Mouse (Mus musculus) bone marrow macrophage, adult 2 months (primary cell): Measurements from ENCODE around the gene Apeh. TPM values are rescaled to one million over a fixed set of nuclear protein-coding genes. Genes with fewer than 3 reads are reported as not detected.

Experiments used
- H3K27ac ChIP-seq: 2 replicates; pipeline ENCODE4 v1.5.1; 2012; ENCODE audit warnings: low read depth, low read length; ENCODE audit not compliant: insufficient read depth
- H3K4me1 ChIP-seq: 2 replicates; pipeline ENCODE4 v1.6.1; 2012; ENCODE audit warnings: low read length; ENCODE audit not compliant: control insufficient read depth, insufficient read depth
- H3K4me3 ChIP-seq: 2 replicates; pipeline ENCODE4 v1.5.1; 2012; ENCODE audit warnings: mild to moderate bottlenecking, low read length, moderate library complexity; ENCODE audit not compliant: insufficient read depth
- CTCF ChIP-seq: IDR thresholded peaks from 2 replicates; pipeline ENCODE4 v1.5.1; 2012; ENCODE audit warnings: low read depth, mild to moderate bottlenecking, low read length, moderate library complexity
- POLR2A ChIP-seq: IDR thresholded peaks from 2 replicates; pipeline ENCODE4 v1.6.1; 2012; ENCODE audit warnings: mild to moderate bottlenecking, low read depth, low read length, borderline replicate concordance
- polyA plus RNA-seq: library from polyadenylated mRNA; stranded (reverse); fragments of >200 nt; gene quantifications from 2 replicates; pipeline ENCODE4 v1.2.4, GENCODE M21; 2012; ENCODE audit not compliant: missing spikeins, insufficient read depth, insufficient read length

Apeh gene
- polyA plus RNA-seq, 1 experiment: 52.7 TPM

- peaks cover 24% of the 10 kb centered on the region for H3K4me1 ChIP-seq
- no peak overlapping the region for H3K27ac ChIP-seq
- H3K4me3 ChIP-seq: no peak overlapping the region
- TF ChIP-seq POLR2A (no peak), CTCF (no peak)
These were observed 39.1 kb upstream of the Apeh start for GRCm38 (mm10) chr9:108133478-108133877.

- Histone ChIP-seq H3K4me3 (no peak overlapping the region), H3K4me1 (peaks cover 35% of the 10 kb centered on the region), H3K27ac (no peak overlapping the region)
- TF ChIP-seq POLR2A (no peak), CTCF (no peak)
These were observed 38.0 kb upstream of the Apeh start for GRCm38 (mm10) chr9:108132373-108132772.

- Histone ChIP-seq H3K27ac (no peak overlapping the region), H3K4me3 (no peak overlapping the region), H3K4me1 (peaks cover 30% of the 10 kb centered on the region)
- TF ChIP-seq CTCF: no peak
- TF ChIP-seq POLR2A: no peak
These were observed 37.1 kb upstream of the Apeh start for GRCm38 (mm10) chr9:108131502-108131901.

GRCm38 (mm10) chr9:108129042-108129948 is 34.9 kb upstream of the Apeh start:
- peaks cover 38% of the 10 kb centered on the region for H3K4me1 ChIP-seq
- TF ChIP-seq CTCF (no peak), POLR2A (no peak)
- H3K27ac ChIP-seq: no peak overlapping the region
- no peak overlapping the region for H3K4me3 ChIP-seq

GRCm38 (mm10) chr9:108128248-108128647 is 33.8 kb upstream of the Apeh start:
- TF ChIP-seq POLR2A (no peak), CTCF (no peak)
- peaks cover 45% of the 10 kb centered on the region for H3K4me1 ChIP-seq
- 0 out of 2 replicates have a peak overlapping the region, but pooled peaks have one; percentile 4 for H3K27ac ChIP-seq

GRCm38 (mm10) chr9:108126436-108127180 is 32.2 kb upstream of the Apeh start:
- Histone ChIP-seq H3K27ac (no peak overlapping the region), H3K4me3 (no peak overlapping the region), H3K4me1 (peaks cover 54% of the 10 kb centered on the region)
- TF ChIP-seq CTCF: no peak
- TF ChIP-seq POLR2A: no peak

More at GRCm38 (mm10) chr9:108128248-108128647, 33.8 kb upstream of the Apeh start:
- no peak overlapping the region for H3K4me3 ChIP-seq

GRCm38 (mm10) chr9:108125731-108126130 is 31.3 kb upstream of the Apeh start:
- Histone ChIP-seq H3K4me3 (no peak overlapping the region), H3K27ac (no peak overlapping the region), H3K4me1 (peaks cover 63% of the 10 kb centered on the region)
- TF ChIP-seq CTCF: no peak
- TF ChIP-seq POLR2A: no peak

- TF ChIP-seq POLR2A (no peak), CTCF (no peak)
- peak overlapping the region; percentile 61 for H3K27ac ChIP-seq
- H3K4me3 ChIP-seq: no peak overlapping the region
- H3K4me1 ChIP-seq: peaks cover 72% of the 10 kb centered on the region
These were observed 29.5 kb upstream of the Apeh start for GRCm38 (mm10) chr9:108123916-108124315.

GRCm38 (mm10) chr9:108121170-108121969 is 27.0 kb upstream of the Apeh start:
- peaks cover 70% of the 10 kb centered on the region for H3K4me1 ChIP-seq
- peak overlapping the region; percentile 98 for H3K27ac ChIP-seq
- no peak for TF ChIP-seq POLR2A
- no peak for TF ChIP-seq CTCF
- no peak overlapping the region for H3K4me3 ChIP-seq
